Mouse (Mus musculus): ENCODE measurements around the gene Gxylt1. TPM values are rescaled to one million over a fixed set of nuclear protein-coding genes. Genes with fewer than 3 reads are reported as not detected.
"Not testable (repeated sequence)": the region's sequence is repeated elsewhere in the genome, so short reads cannot be mapped to it uniquely, and the experiment has no call there.

Gxylt1 gene
- 10 to 100 TPM in 1 of 2 experiments, 1 to 10 TPM in 1; 8.9 to 10.8 TPM for total RNA-seq (2021)
- long read RNA-seq, experiment 1, partial matches to known transcripts, result 0 of 2 reads
- long read RNA-seq, experiment 1, other reads (novel, unspliced or antisense), result 1 of 2 reads
- long read RNA-seq, experiment 2, full-length matches to known transcripts, result 3 of 10 reads
- long read RNA-seq, experiment 2, partial matches to known transcripts, result 1 of 10 reads
- long read RNA-seq, experiment 2, other reads (novel, unspliced or antisense), result 6 of 10 reads

GRCm38 (mm10) chr15:93274679-93275583, at the start of gene Gxylt1:
TSS of gene Gxylt1 (minus strand) at chr15:93275179.
- no peak for TF ChIP-seq CTCF (conservative IDR thresholded peaks at IDR 0.05)
- DNase-seq (ENCODE audit: low spot score in 2 of 2), result peak; percentile 100
- Histone ChIP-seq H3K4me3 (peak within 1 kb of the TSS; percentile 88), H3K27ac (peak within 1 kb of the TSS; percentile 94)

- no peak for DNase-seq (ENCODE audit: low spot score in 2 of 2)
- no peak overlapping the region for H3K27ac ChIP-seq
- no peak overlapping the region for H3K4me3 ChIP-seq
- no peak for TF ChIP-seq CTCF (conservative IDR thresholded peaks at IDR 0.05)
Observed at GRCm38 (mm10) chr15:93318781-93319180, 43.8 kb upstream of the Gxylt1 start.

- DNase-seq (ENCODE audit: low spot score in 2 of 2); H3K27ac ChIP-seq; H3K4me3 ChIP-seq: not testable (repeated sequence)
Observed at GRCm38 (mm10) chr15:93310304-93310703, 35.3 kb upstream of the Gxylt1 start.

GRCm38 (mm10) chr15:93298197-93298596, 23.2 kb upstream of the Gxylt1 start:
- DNase-seq (ENCODE audit: low spot score in 2 of 2), result no peak
- Histone ChIP-seq H3K27ac (no peak overlapping the region), H3K4me3 (no peak overlapping the region)
- no peak for TF ChIP-seq CTCF (conservative IDR thresholded peaks at IDR 0.05)

GRCm38 (mm10) chr15:93294483-93294882, 19.5 kb upstream of the Gxylt1 start:
- no peak for TF ChIP-seq CTCF (conservative IDR thresholded peaks at IDR 0.05)
- Histone ChIP-seq H3K4me3 (no peak overlapping the region), H3K27ac (no peak overlapping the region)
- DNase-seq (ENCODE audit: low spot score in 2 of 2), result no peak

GRCm38 (mm10) chr15:93288321-93288720, 13.3 kb upstream of the Gxylt1 start:
- no peak overlapping the region for H3K27ac ChIP-seq
- H3K4me3 ChIP-seq, result no peak overlapping the region
- no peak for TF ChIP-seq CTCF (conservative IDR thresholded peaks at IDR 0.05)
- DNase-seq (ENCODE audit: low spot score in 2 of 2), result no peak

GRCm38 (mm10) chr15:93287628-93288027, 12.6 kb upstream of the Gxylt1 start:
- DNase-seq (ENCODE audit: low spot score in 2 of 2), result no peak
- Histone ChIP-seq H3K27ac (no peak overlapping the region), H3K4me3 (no peak overlapping the region)
- TF ChIP-seq CTCF (conservative IDR thresholded peaks at IDR 0.05), result no peak

GRCm38 (mm10) chr15:93285244-93285643, 10.3 kb upstream of the Gxylt1 start:
- Histone ChIP-seq H3K4me3 (no peak overlapping the region), H3K27ac (no peak overlapping the region)
- DNase-seq (ENCODE audit: low spot score in 2 of 2), result no peak
- no peak for TF ChIP-seq CTCF (conservative IDR thresholded peaks at IDR 0.05)

- no peak for DNase-seq (ENCODE audit: low spot score in 2 of 2)
- TF ChIP-seq CTCF (conservative IDR thresholded peaks at IDR 0.05), result no peak
- no peak overlapping the region for H3K27ac ChIP-seq
- H3K4me3 ChIP-seq, result no peak overlapping the region
Observed at GRCm38 (mm10) chr15:93284326-93284725, 9.3 kb upstream of the Gxylt1 start.

- no peak overlapping the region for H3K4me3 ChIP-seq
- TF ChIP-seq CTCF (conservative IDR thresholded peaks at IDR 0.05), result peak; percentile 71
- H3K27ac ChIP-seq, result no peak overlapping the region
- no peak for DNase-seq (ENCODE audit: low spot score in 2 of 2)
Observed at GRCm38 (mm10) chr15:93283349-93283748, 8.4 kb upstream of the Gxylt1 start.

GRCm38 (mm10) chr15:93276276-93276675, 1.3 kb upstream of the Gxylt1 start:
- no peak for TF ChIP-seq CTCF (conservative IDR thresholded peaks at IDR 0.05)
- no peak for DNase-seq (ENCODE audit: low spot score in 2 of 2)
- Histone ChIP-seq H3K4me3 (peak overlapping the region; percentile 88), H3K27ac (peak overlapping the region; percentile 83; the same call in 1 of the 2 replicates)

GRCm38 (mm10) chr15:93275623-93276022, 644 bp upstream of the Gxylt1 start:
- peak overlapping the region; percentile 83 for H3K27ac ChIP-seq
- peak in 1 of 2 experiments; percentile 35 for DNase-seq (ENCODE audit: low spot score in 2 of 2)
- TF ChIP-seq CTCF (conservative IDR thresholded peaks at IDR 0.05), result no peak
- H3K4me3 ChIP-seq, result peak overlapping the region; percentile 88
